Mouse (Mus musculus) embryonic stem cell, embryonic (primary cell): ENCODE results near the gene Irgm1.

Source experiments
- CTCF ChIA-PET, 4 experiments: fragments of 300-600 bp in 2 of 4; fragments of 350-600 bp in 2 of 4; sonication (Branson Sonifier 250); formaldehyde crosslinking; loops; one replicate each; lab custom pipeline; 2022; ENCODE audit warnings: inconsistent platforms in 2 of 4; lab: Charles Lee
- POLR2A ChIA-PET, 4 experiments: fragments of 300-600 bp in 2 of 4; fragments of 350-600 bp in 2 of 4; sonication (Branson Sonifier 250); formaldehyde crosslinking; loops; one replicate each; lab custom pipeline; 2022; ENCODE audit warnings: antibody characterized with exemption in 4 of 4, inconsistent platforms in 1 of 4; lab: Charles Lee

Irgm1 gene

GRCm38 (mm10) chr11:48824311-48824830 is 47.1 kb downstream of the Irgm1 start:
- CTCF ChIA-PET, result interaction anchor here in 2 of 4 experiments (0.6 to 0.9 kb wide), 2 partner anchors 10 to 36 kb away, joined by 3 to 4 read pairs; no protein-coding TSS in a partner anchor
- POLR2A ChIA-PET, result interaction anchor here in 3 of 4 experiments (0.8 to 19.8 kb wide), 8 partner anchors 13 to 50 kb away, joined by 3 to 516 read pairs (median 5); partner anchors contain the start of gene Rack1 (in 1 of the 3)

DNA sequence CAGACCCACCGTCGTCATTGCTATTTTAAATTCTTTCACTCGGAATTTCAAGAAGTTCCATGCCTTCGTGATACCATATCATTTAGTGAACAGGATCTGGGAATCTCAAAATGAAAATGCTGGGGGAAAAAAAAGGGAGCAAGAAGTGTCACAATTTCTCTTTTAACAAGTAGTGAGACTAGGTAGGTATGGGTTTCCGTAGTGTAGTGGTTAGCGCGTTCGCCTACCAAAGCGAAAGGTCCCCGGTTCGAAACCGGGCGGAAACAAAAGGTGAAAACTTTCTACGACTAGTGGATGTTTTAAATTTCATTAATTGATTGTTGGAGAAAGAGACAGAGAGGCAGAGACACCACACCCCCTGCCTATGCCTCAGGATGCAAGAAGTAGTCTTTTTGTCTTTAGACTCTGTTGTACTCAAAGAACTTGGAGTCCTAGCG is 47.9 kb downstream of the Irgm1 start:
- POLR2A ChIA-PET, result interaction anchor here in 1 of 4 experiments (0.6 to 19.8 kb wide), 6 partner anchors 11 to 36 kb away, joined by 3 to 516 read pairs (median 4); partner anchors contain the start of gene Rack1
- CTCF ChIA-PET, result no interaction called here

- POLR2A ChIA-PET, result interaction anchor here in 2 of 4 experiments (0.6 to 20.4 kb wide), 10 partner anchors 9 to 36 kb away, joined by 3 to 587 read pairs (median 4); partner anchors contain the start of gene Rack1 (in 2 of the 2)
- CTCF ChIA-PET, result no interaction called here
Measured at GRCm38 (mm10) chr11:48822768-48823512, 48.5 kb downstream of the Irgm1 start.

GRCm38 (mm10) chr11:48821299-48821698 is 50.2 kb downstream of the Irgm1 start:
- ChIA-PET CTCF (interaction anchor here in 2 of 4 experiments (0.6 to 0.9 kb wide), 2 partner anchors 17 to 33 kb away, joined by 3 to 4 read pairs; no protein-coding TSS in a partner anchor), POLR2A (interaction anchor here in 2 of 4 experiments (0.9 to 27.8 kb wide), 6 partner anchors 10 to 27 kb away, joined by 3 to 1017 read pairs (median 283); partner anchors contain the start of gene Rack1 (in 2 of the 2))

- ChIA-PET POLR2A (interaction anchor here (0.6 to 27.8 kb wide), 13 partner anchors 9 to 347 kb away, joined by 3 to 1017 read pairs (median 3); partner anchors contain the start of gene Rack1 (in 3 of the 4)), CTCF (interaction anchor here in 1 of 4 experiments (0.9 kb wide), 1 partner anchor 18 kb away, joined by 3 read pairs; no protein-coding TSS in a partner anchor)
Measured at GRCm38 (mm10) chr11:48820308-48820674, 51.2 kb downstream of the Irgm1 start.

GRCm38 (mm10) chr11:48819614-48820307 is 51.7 kb downstream of the Irgm1 start:
- ChIA-PET CTCF (interaction anchor here in 2 of 4 experiments (1.1 to 1.2 kb wide), 3 partner anchors 15 to 32 kb away, joined by 3 to 4 read pairs (median 3); no protein-coding TSS in a partner anchor), POLR2A (interaction anchor here (0.7 to 27.8 kb wide), 13 partner anchors 9 to 34 kb away, joined by 3 to 1017 read pairs (median 4); partner anchors contain the start of gene Rack1 (in 3 of the 4))

DNA sequence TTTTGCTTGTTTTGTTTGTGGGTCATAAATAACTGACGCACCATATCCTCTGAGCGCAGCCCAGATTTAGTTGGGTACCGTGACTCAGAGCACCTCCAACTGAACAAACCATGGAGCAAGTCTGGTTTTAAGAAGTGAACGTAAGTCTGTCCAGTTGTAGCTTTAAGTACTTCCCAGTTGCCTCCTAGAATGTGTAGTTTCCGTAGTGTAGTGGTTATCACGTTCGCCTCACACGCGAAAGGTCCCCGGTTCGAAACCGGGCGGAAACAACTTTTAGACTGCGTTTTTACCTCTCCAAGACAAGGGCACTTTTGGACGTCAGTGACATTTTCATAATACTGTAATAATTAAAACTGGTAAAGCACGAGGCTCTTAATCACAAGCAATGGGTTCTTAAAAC is 53.1 kb downstream of the Irgm1 start:
- ChIA-PET POLR2A (interaction anchor here in 3 of 4 experiments (0.7 to 27.8 kb wide), 13 partner anchors 11 to 1440 kb away, joined by 3 to 1017 read pairs (median 15); partner anchors contain the start of genes Rack1 (in 3 of the 3) and Mrnip (in 1 of the 3)), CTCF (interaction anchor here in 1 of 4 experiments (1.1 kb wide), 1 partner anchor 28 kb away, joined by 3 read pairs; no protein-coding TSS in a partner anchor)

- CTCF ChIA-PET, result interaction anchor here in 1 of 4 experiments (1.0 kb wide), 1 partner anchor 28 kb away, joined by 5 read pairs; no protein-coding TSS in a partner anchor
- POLR2A ChIA-PET, result interaction anchor here (0.5 to 27.8 kb wide), 28 partner anchors 8 to 1560 kb away, joined by 3 to 1017 read pairs (median 7); partner anchors contain the start of genes Rack1 (in 3 of the 4), Zfp62 (in 2 of the 4), Gm12184 (in 1 of the 4) and Mgat1 (in 1 of the 4)
Measured at GRCm38 (mm10) chr11:48817794-48818193, 53.7 kb downstream of the Irgm1 start.

DNA sequence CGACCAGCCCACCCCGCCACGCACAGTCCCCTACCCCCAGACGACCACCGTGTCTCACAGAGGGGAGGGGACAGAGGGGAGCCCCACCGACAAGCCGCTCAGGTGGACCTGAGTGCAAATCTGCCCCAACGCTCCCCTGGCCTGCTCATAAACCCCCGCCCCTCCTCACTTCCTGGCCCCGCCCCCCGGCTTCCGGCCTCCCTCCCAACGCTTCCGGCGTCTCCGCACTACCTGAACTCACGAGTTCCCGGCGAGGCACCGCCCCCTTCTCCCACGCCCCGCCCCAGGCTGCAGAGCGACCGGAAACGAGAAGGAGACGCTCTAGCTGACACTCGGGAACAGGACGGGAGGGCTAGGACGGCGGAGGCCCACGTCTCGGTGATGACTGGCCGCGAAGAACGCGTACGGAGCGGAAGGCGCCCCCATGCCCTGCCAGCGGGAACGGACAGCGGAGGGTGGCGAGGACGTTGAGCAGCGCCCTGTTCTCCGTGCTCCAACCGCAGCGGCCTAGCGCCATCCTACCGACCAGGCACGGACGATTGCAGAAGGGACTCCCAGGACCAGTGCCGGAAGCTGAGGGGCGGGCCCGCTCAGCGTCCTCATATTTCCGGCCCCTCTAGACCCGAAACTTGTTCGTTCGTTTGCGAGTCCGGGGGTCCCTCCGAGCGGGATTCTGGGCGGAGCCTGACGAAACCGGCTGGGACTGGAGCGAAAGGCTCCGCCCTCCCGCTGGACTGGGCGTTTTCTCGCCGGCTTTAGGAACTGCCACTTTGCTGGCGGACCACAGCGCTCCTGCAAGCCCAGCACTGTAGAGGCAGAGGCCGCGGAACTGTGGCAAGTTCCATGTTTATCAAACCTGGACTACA is 54.5 kb downstream of the Irgm1 start, which contains the start of gene Trim41:
TSS of gene Trim41 (minus strand) at position 554 of the 866 bp plus-strand sequence.
- POLR2A ChIA-PET, result interaction anchor here (0.5 to 27.8 kb wide), 31 partner anchors 9 to 1896 kb away, joined by 3 to 1017 read pairs (median 7); partner anchors contain the start of genes Rack1 (in 3 of the 4), Zfp62 (in 2 of the 4), Gm12184 (in 1 of the 4) and Mgat1 (in 1 of the 4)
- CTCF ChIA-PET, result interaction anchor here in 2 of 4 experiments (0.5 to 1.0 kb wide), 4 partner anchors 27 to 651 kb away, joined by 3 to 15 read pairs (median 7); no protein-coding TSS in a partner anchor

DNA sequence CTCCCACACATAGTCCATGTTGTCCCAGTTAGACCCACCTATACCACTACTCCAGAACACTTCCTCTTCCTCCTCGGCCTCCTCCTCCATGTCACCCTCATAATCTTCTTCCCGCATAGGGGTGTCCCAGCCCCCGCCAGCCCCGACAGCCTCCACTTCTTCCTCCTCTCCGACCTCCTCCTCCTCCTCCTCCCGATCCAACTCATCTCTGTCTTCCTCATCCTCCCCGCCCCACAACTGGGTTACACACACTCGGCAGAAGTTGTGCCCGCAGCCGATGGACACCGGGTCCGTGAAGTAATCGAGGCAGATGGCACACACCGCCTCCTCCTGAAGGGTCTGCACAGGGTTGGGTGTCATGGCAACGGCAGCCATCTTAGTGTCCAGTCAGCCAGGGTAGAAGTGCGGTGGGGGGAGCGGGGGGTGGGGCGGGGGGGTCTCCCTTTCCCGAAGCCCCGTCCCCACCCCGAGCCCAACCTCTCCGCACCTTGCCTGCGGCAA is 55.2 kb downstream of the Irgm1 start:
- ChIA-PET CTCF (no interaction called here), POLR2A (interaction anchor here (0.9 to 27.8 kb wide), 20 partner anchors 9 to 386 kb away, joined by 3 to 1017 read pairs (median 12); partner anchors contain the start of genes Rack1 (in 4 of the 4), Gm12184 (in 2 of the 4), Trim7 (in 2 of the 4) and Zfp62 (in 1 of the 4))

GRCm38 (mm10) chr11:48815851-48816250 is 55.6 kb downstream of the Irgm1 start:
- CTCF ChIA-PET, result no interaction called here
- POLR2A ChIA-PET, result interaction anchor here (0.6 to 27.8 kb wide), 9 partner anchors 9 to 23 kb away, joined by 3 to 1017 read pairs (median 63); partner anchors contain the start of genes Rack1 (in 4 of the 4), Gm12184 (in 1 of the 4) and Trim7 (in 1 of the 4)

- POLR2A ChIA-PET, result interaction anchor here (0.7 to 27.8 kb wide), 10 partner anchors 9 to 37 kb away, joined by 3 to 1017 read pairs (median 54); partner anchors contain the start of genes Rack1 (in 4 of the 4), Gm12184 (in 1 of the 4) and Trim7 (in 1 of the 4)
- CTCF ChIA-PET, result interaction anchor here in 3 of 4 experiments (0.6 to 0.9 kb wide), 3 partner anchors 25 to 26 kb away, joined by 3 to 8 read pairs (median 5); no protein-coding TSS in a partner anchor
Measured at GRCm38 (mm10) chr11:48813782-48814181, 57.7 kb downstream of the Irgm1 start.
